In genomic region chr1:77514963-77515650, GRCm38 (mm10) we compare ENCODE assay signal across 8 mouse cellular contexts. TPM values are rescaled to one million over a fixed set of nuclear protein-coding genes. Genes with fewer than 3 reads are reported as not detected.
DNase-seq lines count a peak whose midpoint lies in the region; ATAC-seq and TF ChIP-seq lines count a peak whose summit lies in the region.

Gene Epha4 (minus strand): TSS chr1:77515088.

- H3K27ac ChIP-seq in lung, embryonic 14.5 days (ENCODE audit: low read depth): peak within 1 kb of the TSS; percentile 62

- no peaks in the 10 kb centered on the region for H3K4me1 ChIP-seq in lung, embryonic 14.5 days (ENCODE audit: insufficient read depth)

- H3K4me3 ChIP-seq in lung, embryonic 14.5 days (ENCODE audit: low read depth, low read length): peak within 1 kb of the TSS; percentile 55

- under 1% methylated on average over 40 of the region's 40 CpGs for WGBS in lung, embryonic 14.5 days

- peak within 1 kb of the TSS; percentile 54 for H3K9ac ChIP-seq in lung, embryonic 14.5 days

- CTCF ChIA-PET in Patski (lab: Charles Lee): interaction anchor here (1.3 to 2.5 kb wide), 4 partner anchors 8 to 1862 kb away, joined by 3 to 17 read pairs (median 6); no protein-coding TSS in a partner anchor

- H3K9me3 ChIP-seq in lung, embryonic 14.5 days (ENCODE audit: low read depth, low read length): no peaks in the 10 kb centered on the region

- DNase-seq in Patski (ENCODE audit: low read depth, low spot score): no peak
- DNase-seq in cerebellum, adult 9-10 months: peak; percentile 45
- DNase-seq in frontal cortex, adult 2 months (ENCODE audit: extremely low spot score in 1 of 2, low spot score in 1 of 2): peak; percentile 86 to 93
- peak; percentile 94 for DNase-seq in layer of hippocampus, adult 9-11 months
- DNase-seq in lung, embryonic 14.5 days: peak; percentile 95
- peak; percentile 79 for DNase-seq in ovary, postnatal 14 days (ENCODE audit: low spot score)
- peak; percentile 92 for DNase-seq in urinary bladder, postnatal 14 days (ENCODE audit: low spot score)

- in situ Hi-C loops in Patski (cut with MboI; ENCODE audit: low pct_unique_long_range_greater_than_20kb): loop anchor here (5.0 to 25.0 kb wide), 9 partner anchors 98 to 1863 kb away; no protein-coding TSS in a partner anchor

- no peaks in the 10 kb centered on the region for H3K27me3 ChIP-seq in Patski
- H3K27me3 ChIP-seq in lung, embryonic 14.5 days (ENCODE audit: insufficient read depth, low read length): 0 out of 2 replicates have a peak, but pooled peaks cover 3% of the 10 kb centered on the region

- 0 out of 2 replicates have a peak, but pooled peaks cover 2% of the 10 kb centered on the region for H3K36me3 ChIP-seq in lung, embryonic 14.5 days (ENCODE audit: insufficient read depth)

- H3K4me2 ChIP-seq in lung, embryonic 14.5 days: peak within 1 kb of the TSS; percentile 94

- TF ChIP-seq CTCF in Patski (IDR thresholded peaks at IDR 0.05): no peak
- no peak for TF ChIP-seq CTCF in lung, embryonic 14.5 days (IDR thresholded peaks at IDR 0.05; ENCODE audit: low read depth)

- ATAC-seq in Patski: peak; percentile 70
- ATAC-seq in hematopoietic stem cell, adult 5-6 weeks (replicated peaks in 1 of 2; ENCODE audit: insufficient read depth in 1 of 2, low FRiP score in 2 of 2, low TSS enrichment in 1 of 2, low read depth in 1 of 2, poor library complexity in 2 of 2, severe bottlenecking in 2 of 2): peak; percentile 73 to 76
- peak; percentile 97 for ATAC-seq in lung, embryonic 14.5 days (ENCODE audit: insufficient read depth)

- POLR2A ChIA-PET in Patski (lab: Charles Lee): interaction anchor here (0.5 kb wide), 1 partner anchor 56 kb away, joined by 4 read pairs; no protein-coding TSS in a partner anchor

RNA-seq across cellular contexts. Expression of gene Epha4, which starts in this region (rescaled TPM):
- 25.9 TPM for polyA plus RNA-seq in Patski (2021)
- 43.9 and 46.1 TPM in 2 replicates for polyA plus RNA-seq in frontal cortex, adult 2 months (2012; rRNA removed)
- 0.79 and 1.9 TPM in 2 replicates for total RNA-seq in hematopoietic stem cell, adult 5-6 weeks (2017)
- polyA plus RNA-seq in lung, embryonic 14.5 days (2014; fragmentation: Nextera tagmentation; extraction: Ambion mirVana): 18.0 and 21.9 TPM in 2 replicates
